Mouse (Mus musculus): ENCODE measurements at regions not wholly inside any gene's neighbourhood (a gene's known extent, or its start where the extent isn't known, plus 50 kb on each side); places are given as distances from the start of the nearest gene placed in this dataset.

DNA sequence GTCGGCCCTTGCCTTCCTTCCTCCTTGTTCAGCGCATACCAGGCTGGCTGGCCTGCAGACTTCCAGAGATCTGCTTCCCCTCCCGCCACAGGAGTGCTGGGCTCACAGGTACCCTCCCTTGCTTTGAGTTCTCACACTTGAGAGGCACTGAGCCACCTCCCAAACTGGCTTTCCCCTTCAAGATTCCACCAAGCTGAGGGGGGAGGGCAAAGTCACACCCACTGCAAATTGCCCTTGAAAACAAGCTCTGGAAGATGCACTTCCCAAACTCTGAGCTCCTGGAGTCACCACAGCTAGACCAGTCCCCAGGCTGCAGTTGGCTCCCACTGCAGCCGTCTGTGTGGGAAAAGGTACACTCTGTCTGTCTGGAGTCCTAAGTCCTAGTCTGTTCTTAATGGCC is 142.1 kb upstream of the Slc22a12 start:
- H3K36me3 ChIP-seq (ENCODE audit: control insufficient read depth, insufficient read depth, low read length), result no peaks in the 10 kb centered on the region
- no peak for DNase-seq (ENCODE audit: low spot score)
- H3K27ac ChIP-seq (ENCODE audit: low read depth, low read length), result no peak overlapping the region
- no peak for ATAC-seq (replicated peaks; ENCODE audit: low FRiP score)
- WGBS, result 21% methylated on average over 4 of the region's 4 CpGs
- H3K9me3 ChIP-seq (ENCODE audit: control insufficient read depth, low read length), result no peaks in the 10 kb centered on the region
- H3K4me1 ChIP-seq (replicated peaks; ENCODE audit: control insufficient read depth, insufficient read depth, low read length), result no peaks in the 10 kb centered on the region
- H3K27me3 ChIP-seq (replicated peaks; ENCODE audit: control insufficient read depth, insufficient read depth, low read length), result no peaks in the 10 kb centered on the region
- H3K4me2 ChIP-seq, result no peak overlapping the region
- H3K4me3 ChIP-seq (ENCODE audit: low read depth, low read length), result no peak overlapping the region
- H3K9ac ChIP-seq (ENCODE audit: low read depth, low read length), result no peak overlapping the region

DNA sequence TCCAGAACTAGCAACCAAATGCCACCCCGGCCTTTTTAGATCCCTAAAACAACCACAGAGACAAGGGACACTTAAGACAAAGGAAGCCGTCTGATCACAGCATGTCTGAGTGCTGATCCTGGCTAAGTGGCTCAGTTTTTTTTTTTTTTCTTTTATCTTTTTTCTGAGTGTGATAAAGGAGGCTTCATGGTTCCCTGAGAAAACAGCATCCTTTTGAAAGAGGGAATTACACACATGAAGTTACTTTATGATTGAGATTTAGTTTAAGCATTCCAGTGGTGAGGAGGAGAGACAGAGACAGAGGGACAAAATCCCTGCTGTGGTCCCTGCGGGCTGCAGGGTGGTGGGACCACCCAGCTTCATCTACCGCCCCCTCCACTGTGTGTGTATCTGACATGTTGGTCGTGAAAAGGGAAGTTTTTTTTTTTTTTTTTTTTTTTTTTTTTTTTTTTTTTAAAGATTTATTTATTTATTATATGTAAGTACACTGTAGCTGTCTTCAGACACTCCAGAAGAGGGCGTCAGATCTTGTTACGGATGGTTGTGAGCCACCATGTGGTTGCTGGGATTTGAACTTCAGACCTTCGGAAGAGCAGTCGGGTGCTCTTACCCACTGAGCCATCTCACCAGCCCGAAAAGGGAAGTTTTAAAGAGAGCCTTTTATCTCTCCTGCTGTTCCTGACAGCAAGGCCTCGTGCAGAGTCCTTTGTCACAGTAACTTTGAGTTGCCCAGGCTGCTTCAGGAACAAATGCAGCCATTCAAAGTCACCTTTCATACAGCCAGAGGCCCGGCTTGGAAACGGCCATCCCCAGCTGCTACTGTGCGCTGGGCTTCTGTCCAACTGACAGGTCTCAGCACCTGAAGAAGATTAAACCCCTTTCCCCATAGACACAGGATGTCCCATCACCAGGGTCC is 136.8 kb upstream of the Slc22a12 start:
- Histone ChIP-seq H3K27ac (ENCODE audit: low read depth, low read length) (no peak overlapping the region), H3K27me3 (replicated peaks; ENCODE audit: control insufficient read depth, insufficient read depth, low read length) (no peaks in the 10 kb centered on the region), H3K4me2 (no peak overlapping the region), H3K9me3 (ENCODE audit: control insufficient read depth, low read length) (no peaks in the 10 kb centered on the region), H3K4me3 (ENCODE audit: low read depth, low read length) (no peak overlapping the region), H3K4me1 (replicated peaks; ENCODE audit: control insufficient read depth, insufficient read depth, low read length) (no peaks in the 10 kb centered on the region), H3K9ac (ENCODE audit: low read depth, low read length) (no peak overlapping the region), H3K36me3 (ENCODE audit: control insufficient read depth, insufficient read depth, low read length) (no peaks in the 10 kb centered on the region)
- no peak for ATAC-seq (replicated peaks; ENCODE audit: low FRiP score)
- no peak for DNase-seq (ENCODE audit: low spot score)
- 38% methylated on average over 12 of the region's 14 CpGs for WGBS

DNA sequence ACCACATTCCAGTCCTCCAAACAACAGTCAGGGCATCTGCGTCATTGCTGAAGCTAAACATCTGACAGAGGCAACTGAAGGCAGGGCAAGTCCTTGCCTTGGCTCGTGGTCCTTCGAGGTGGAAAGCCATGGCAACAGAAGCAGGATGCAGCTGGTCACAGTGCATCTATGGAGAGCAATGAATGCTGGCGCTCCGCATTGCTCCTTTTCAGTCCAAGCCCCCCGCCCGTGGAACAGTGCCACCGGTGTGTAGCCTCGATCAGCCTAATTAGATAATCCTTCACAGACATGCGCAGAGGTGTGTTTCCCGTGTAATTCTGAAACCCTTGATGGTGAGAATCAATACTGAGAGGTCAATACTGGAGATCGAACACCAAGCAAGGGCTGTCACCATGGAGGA is 134.7 kb upstream of the Slc22a12 start:
- H3K4me1 ChIP-seq (replicated peaks; ENCODE audit: control insufficient read depth, insufficient read depth, low read length), result no peaks in the 10 kb centered on the region
- no peaks in the 10 kb centered on the region for H3K9me3 ChIP-seq (ENCODE audit: control insufficient read depth, low read length)
- no peak overlapping the region for H3K27ac ChIP-seq (ENCODE audit: low read depth, low read length)
- no peaks in the 10 kb centered on the region for H3K27me3 ChIP-seq (replicated peaks; ENCODE audit: control insufficient read depth, insufficient read depth, low read length)
- H3K4me3 ChIP-seq (ENCODE audit: low read depth, low read length), result no peak overlapping the region
- WGBS, result 84% methylated on average over 12 of the region's 12 CpGs
- no peaks in the 10 kb centered on the region for H3K36me3 ChIP-seq (ENCODE audit: control insufficient read depth, insufficient read depth, low read length)
- no peak overlapping the region for H3K9ac ChIP-seq (ENCODE audit: low read depth, low read length)
- ATAC-seq (replicated peaks; ENCODE audit: low FRiP score), result no peak
- no peak for DNase-seq (ENCODE audit: low spot score)
- H3K4me2 ChIP-seq, result no peak overlapping the region

DNA sequence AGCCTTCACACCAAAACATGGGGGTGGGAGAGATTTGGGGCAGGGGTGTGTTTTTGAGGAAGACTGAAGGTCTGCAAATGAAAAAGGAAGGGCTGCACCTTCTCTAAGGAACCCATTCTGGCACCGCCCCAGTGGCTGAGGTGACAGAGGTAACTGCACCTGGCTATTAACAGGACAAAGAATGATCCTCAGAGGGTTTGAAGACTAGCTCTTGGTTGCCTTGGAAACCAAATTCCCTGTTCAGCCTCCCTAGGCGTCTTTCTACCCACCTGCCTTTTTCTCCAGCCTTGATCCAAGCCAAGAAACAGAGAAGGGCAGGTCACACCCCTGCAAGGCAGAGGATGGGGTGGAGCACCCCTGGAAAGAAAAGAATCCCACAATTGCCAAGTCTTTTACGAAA is 132.8 kb upstream of the Slc22a12 start:
- WGBS, result 57% methylated on average over 3 of the region's 3 CpGs
- DNase-seq (ENCODE audit: low spot score), result no peak
- ATAC-seq (replicated peaks; ENCODE audit: low FRiP score), result no peak

DNA sequence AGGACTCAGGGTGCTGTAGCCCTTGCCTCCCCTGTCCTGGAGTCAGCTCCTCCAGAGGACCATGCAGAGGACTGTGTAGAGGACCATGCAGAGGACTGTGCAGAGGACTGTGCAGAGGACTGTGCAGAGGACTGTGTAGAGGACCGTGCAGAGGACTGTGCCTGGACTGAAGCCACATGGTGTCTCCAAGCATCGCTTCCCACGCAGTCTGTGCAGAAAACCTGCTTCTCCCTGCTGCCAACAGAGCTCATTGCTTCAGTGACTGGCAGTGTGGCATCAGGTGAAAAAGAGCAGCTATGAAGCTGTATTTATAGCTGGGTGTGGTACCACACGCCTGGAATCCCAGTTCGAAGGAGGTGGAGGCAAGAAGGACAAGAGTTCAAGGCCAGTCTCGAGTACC is 128.9 kb upstream of the Slc22a12 start:
- H3K9ac ChIP-seq (ENCODE audit: low read depth, low read length), result no peak overlapping the region
- H3K36me3 ChIP-seq (ENCODE audit: control insufficient read depth, insufficient read depth, low read length), result no peaks in the 10 kb centered on the region
- no peak overlapping the region for H3K4me2 ChIP-seq
- H3K9me3 ChIP-seq (ENCODE audit: control insufficient read depth, low read length), result no peaks in the 10 kb centered on the region
- H3K4me1 ChIP-seq (replicated peaks; ENCODE audit: control insufficient read depth, insufficient read depth, low read length), result no peaks in the 10 kb centered on the region
- no peaks in the 10 kb centered on the region for H3K27me3 ChIP-seq (replicated peaks; ENCODE audit: control insufficient read depth, insufficient read depth, low read length)
- no peak overlapping the region for H3K4me3 ChIP-seq (ENCODE audit: low read depth, low read length)
- no peak overlapping the region for H3K27ac ChIP-seq (ENCODE audit: low read depth, low read length)
- no peak for ATAC-seq (replicated peaks; ENCODE audit: low FRiP score)
- WGBS, result 85% methylated on average over 6 of the region's 6 CpGs
- no peak for DNase-seq (ENCODE audit: low spot score)

More for the DNA sequence above, 132.8 kb upstream of the Slc22a12 start:
- H3K4me1 ChIP-seq (replicated peaks; ENCODE audit: control insufficient read depth, insufficient read depth, low read length), result no peaks in the 10 kb centered on the region
- no peak overlapping the region for H3K4me3 ChIP-seq (ENCODE audit: low read depth, low read length)
- H3K27me3 ChIP-seq (replicated peaks; ENCODE audit: control insufficient read depth, insufficient read depth, low read length), result no peaks in the 10 kb centered on the region
- no peaks in the 10 kb centered on the region for H3K36me3 ChIP-seq (ENCODE audit: control insufficient read depth, insufficient read depth, low read length)
- no peak overlapping the region for H3K27ac ChIP-seq (ENCODE audit: low read depth, low read length)
- H3K9ac ChIP-seq (ENCODE audit: low read depth, low read length), result no peak overlapping the region
- H3K9me3 ChIP-seq (ENCODE audit: control insufficient read depth, low read length), result no peaks in the 10 kb centered on the region
- H3K4me2 ChIP-seq, result no peak overlapping the region

DNA sequence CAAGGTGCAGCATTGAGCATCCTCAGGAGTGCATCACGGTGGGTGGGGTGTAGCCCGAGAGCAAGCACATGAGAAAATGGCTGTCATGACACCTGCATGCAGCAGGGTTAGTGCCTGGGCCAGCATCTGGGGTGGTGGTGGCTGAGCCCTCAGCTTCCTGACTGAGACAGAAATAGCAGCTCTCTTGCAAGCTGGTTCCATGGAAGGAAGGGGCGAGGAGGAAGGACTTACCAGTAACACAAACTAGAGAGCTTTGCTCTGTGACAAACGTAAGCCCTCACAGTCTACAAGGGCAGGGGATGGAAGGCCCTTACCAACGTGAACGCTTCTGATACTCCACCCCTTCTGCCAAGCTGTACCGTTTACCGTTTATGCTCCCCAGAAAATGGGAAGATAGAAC is 127.0 kb upstream of the Slc22a12 start:
- Histone ChIP-seq H3K9me3 (ENCODE audit: control insufficient read depth, low read length) (no peaks in the 10 kb centered on the region), H3K9ac (ENCODE audit: low read depth, low read length) (no peak overlapping the region), H3K27me3 (replicated peaks; ENCODE audit: control insufficient read depth, insufficient read depth, low read length) (no peaks in the 10 kb centered on the region), H3K4me3 (ENCODE audit: low read depth, low read length) (no peak overlapping the region), H3K36me3 (ENCODE audit: control insufficient read depth, insufficient read depth, low read length) (no peaks in the 10 kb centered on the region), H3K27ac (ENCODE audit: low read depth, low read length) (no peak overlapping the region), H3K4me1 (replicated peaks; ENCODE audit: control insufficient read depth, insufficient read depth, low read length) (no peaks in the 10 kb centered on the region), H3K4me2 (no peak overlapping the region)
- DNase-seq (ENCODE audit: low spot score) (no peak), ATAC-seq (replicated peaks; ENCODE audit: low FRiP score) (no peak)
- WGBS, result 46% methylated on average over 8 of the region's 8 CpGs

DNA sequence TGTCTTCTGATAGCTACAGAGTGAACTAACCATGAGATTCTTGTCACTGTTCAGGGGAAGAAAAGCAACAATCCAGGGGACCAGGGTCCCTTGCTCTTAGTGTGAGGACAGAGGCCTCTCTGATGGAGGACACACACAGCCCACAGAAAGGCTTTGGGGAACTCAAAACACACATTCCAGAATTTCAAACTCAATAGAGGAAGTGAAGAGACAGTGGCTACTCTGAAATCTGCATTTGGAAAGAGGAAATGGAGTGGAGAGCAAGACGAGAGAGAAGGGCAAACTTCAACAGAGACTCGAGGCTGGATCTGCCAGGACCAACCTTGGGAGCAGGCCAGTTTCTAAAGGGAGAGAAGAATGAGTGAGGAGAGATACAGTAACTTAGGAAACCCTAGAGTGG is 125.7 kb upstream of the Slc22a12 start:
- Histone ChIP-seq H3K4me3 (ENCODE audit: low read depth, low read length) (no peak overlapping the region), H3K36me3 (ENCODE audit: control insufficient read depth, insufficient read depth, low read length) (no peaks in the 10 kb centered on the region), H3K4me1 (replicated peaks; ENCODE audit: control insufficient read depth, insufficient read depth, low read length) (no peaks in the 10 kb centered on the region), H3K9me3 (ENCODE audit: control insufficient read depth, low read length) (no peaks in the 10 kb centered on the region), H3K27ac (ENCODE audit: low read depth, low read length) (no peak overlapping the region), H3K27me3 (replicated peaks; ENCODE audit: control insufficient read depth, insufficient read depth, low read length) (no peaks in the 10 kb centered on the region; the same call in 1 of the 2 replicates), H3K9ac (ENCODE audit: low read depth, low read length) (no peak overlapping the region), H3K4me2 (no peak overlapping the region)
- ATAC-seq (replicated peaks; ENCODE audit: low FRiP score) (no peak), DNase-seq (ENCODE audit: low spot score) (no peak)
- WGBS, result 32% methylated on average over 2 of the region's 2 CpGs

DNA sequence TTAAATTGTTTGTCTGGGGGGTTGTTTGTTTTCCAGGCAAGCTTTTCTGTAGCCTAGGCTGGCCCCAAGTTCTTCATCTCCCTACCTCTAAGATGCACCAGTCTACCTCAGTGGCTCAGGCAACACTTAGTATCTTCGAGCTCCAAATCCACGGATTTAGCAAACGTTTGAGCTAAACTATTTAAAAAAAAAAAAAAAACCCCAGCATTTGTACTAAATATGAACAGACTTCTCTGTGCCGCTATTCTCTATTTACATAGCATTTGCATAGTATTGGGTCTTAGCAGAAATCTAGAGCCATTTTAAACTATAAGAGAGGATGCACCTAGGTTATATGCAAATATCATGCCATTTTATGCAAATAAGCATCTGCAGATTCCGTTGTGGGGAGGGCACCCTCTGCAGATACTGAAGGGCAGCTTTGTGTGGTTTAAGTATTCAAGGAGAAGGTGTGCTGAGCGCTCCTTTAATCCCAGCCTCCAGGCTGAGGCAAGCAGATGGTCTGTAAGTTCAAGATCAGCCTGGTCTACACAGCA is 123.4 kb upstream of the Slc22a12 start:
- Histone ChIP-seq H3K36me3 (ENCODE audit: control insufficient read depth, insufficient read depth, low read length) (no peaks in the 10 kb centered on the region), H3K27ac (ENCODE audit: low read depth, low read length) (no peak overlapping the region), H3K27me3 (replicated peaks; ENCODE audit: control insufficient read depth, insufficient read depth, low read length) (peaks cover 5% of the 10 kb centered on the region; the same call in 1 of the 2 replicates), H3K4me2 (no peak overlapping the region), H3K4me1 (replicated peaks; ENCODE audit: control insufficient read depth, insufficient read depth, low read length) (peaks cover 12% of the 10 kb centered on the region), H3K4me3 (ENCODE audit: low read depth, low read length) (no peak overlapping the region), H3K9me3 (ENCODE audit: control insufficient read depth, low read length) (no peaks in the 10 kb centered on the region), H3K9ac (ENCODE audit: low read depth, low read length) (no peak overlapping the region)
- DNase-seq (ENCODE audit: low spot score) (no peak), ATAC-seq (replicated peaks; ENCODE audit: low FRiP score) (no peak)
- WGBS, result 73% methylated on average over 6 of the region's 6 CpGs

All from liver, embryonic 11.5 days (tissue).